Mouse (Mus musculus) bone marrow, adult 2 months (tissue): Measurements from ENCODE around the gene Myh9. TPM values are rescaled to one million over a fixed set of nuclear protein-coding genes. Genes with fewer than 3 reads are reported as not detected.

Experiments
- H3K27ac ChIP-seq: fragments of 200-500 bp; 2 replicates; pipeline ENCODE4 v1.5.1; 2012; ENCODE audit warnings: low read depth, mild to moderate bottlenecking, control low read depth, inconsistent platforms, low read length; ENCODE audit not compliant: control insufficient read depth, poor library complexity, insufficient read depth
- H3K4me1 ChIP-seq: fragments of 200-500 bp; 2 replicates; pipeline ENCODE4 v1.6.1; 2011; ENCODE audit warnings: low read length; ENCODE audit not compliant: control insufficient read depth, insufficient read depth
- H3K4me3 ChIP-seq: fragments of 200-500 bp; replicated peaks from 2 replicates; pipeline ENCODE3; 2011; ENCODE audit warnings: mild to moderate bottlenecking, low read depth, low read length, control low read depth; ENCODE audit not compliant: control insufficient read depth
- CTCF ChIP-seq: fragments of 200-500 bp; IDR thresholded peaks from 2 replicates; pipeline ENCODE4 v1.5.1; 2011; ENCODE audit warnings: low read length, control low read depth; ENCODE audit not compliant: control insufficient read depth, insufficient read depth
- POLR2A ChIP-seq: fragments of 200-500 bp; IDR thresholded peaks from 2 replicates; pipeline ENCODE4 v1.6.1; 2011; ENCODE audit warnings: low read depth, mild to moderate bottlenecking, control low read depth, low read length, borderline replicate concordance; ENCODE audit not compliant: control insufficient read depth
- WGBS: fragments of 180-500 bp; shearing (Covaris S2); methylation state at CpG from one replicate; pipeline ENCODE4 v1.1.7; 2018; 5-methylcytosine and 5-hydroxymethylcytosine counted together
- polyA plus RNA-seq: library from polyadenylated mRNA; stranded (reverse); fragments of >200 nt; gene quantifications from 2 replicates; pipeline ENCODE4 v1.2.4, GENCODE M21; 2011; ENCODE audit warnings: low replicate concordance; ENCODE audit not compliant: missing spikeins, insufficient read depth, insufficient read length

The Myh9 gene
- polyA plus RNA-seq, 1 experiment = 399 TPM

GRCm38 (mm10) chr15:77862991-77863972, 21.3 kb upstream of the Myh9 start:
- Histone ChIP-seq H3K4me3 (no peak overlapping the region), H3K27ac (no peak overlapping the region), H3K4me1 (no peaks in the 10 kb centered on the region)
- TF ChIP-seq CTCF (no peak), POLR2A (no peak)
- WGBS = 76% methylated on average over 22 of the region's 22 CpGs

GRCm38 (mm10) chr15:77860081-77860665, 18.2 kb upstream of the Myh9 start:
- TF ChIP-seq CTCF = no peak
- no peak for TF ChIP-seq POLR2A
- Histone ChIP-seq H3K4me3 (no peak overlapping the region), H3K4me1 (peaks cover 6% of the 10 kb centered on the region; the same call in 1 of the 2 replicates), H3K27ac (no peak overlapping the region)
- 48% methylated on average over 1 of the region's 1 CpGs for WGBS

GRCm38 (mm10) chr15:77857662-77858156, 15.7 kb upstream of the Myh9 start:
- H3K4me3 ChIP-seq = peak overlapping the region; percentile 56
- peak overlapping the region; percentile 3; the same call in 1 of the 2 replicates for H3K27ac ChIP-seq
- WGBS = 28% methylated on average over 28 of the region's 28 CpGs

GRCm38 (mm10) chr15:77856541-77856940, 14.6 kb upstream of the Myh9 start:
- 32% methylated on average over 5 of the region's 5 CpGs for WGBS
- TF ChIP-seq POLR2A = no peak
- no peak for TF ChIP-seq CTCF
- no peak overlapping the region for H3K4me3 ChIP-seq
- peak overlapping the region; percentile 9; the same call in 1 of the 2 replicates for H3K27ac ChIP-seq
- peaks cover 11% of the 10 kb centered on the region for H3K4me1 ChIP-seq

More at GRCm38 (mm10) chr15:77857662-77858156, 15.7 kb upstream of the Myh9 start:
- peaks cover 11% of the 10 kb centered on the region for H3K4me1 ChIP-seq
- peak; percentile 48; the same call in 1 of the 2 replicates for TF ChIP-seq POLR2A
- no peak for TF ChIP-seq CTCF

DNA sequence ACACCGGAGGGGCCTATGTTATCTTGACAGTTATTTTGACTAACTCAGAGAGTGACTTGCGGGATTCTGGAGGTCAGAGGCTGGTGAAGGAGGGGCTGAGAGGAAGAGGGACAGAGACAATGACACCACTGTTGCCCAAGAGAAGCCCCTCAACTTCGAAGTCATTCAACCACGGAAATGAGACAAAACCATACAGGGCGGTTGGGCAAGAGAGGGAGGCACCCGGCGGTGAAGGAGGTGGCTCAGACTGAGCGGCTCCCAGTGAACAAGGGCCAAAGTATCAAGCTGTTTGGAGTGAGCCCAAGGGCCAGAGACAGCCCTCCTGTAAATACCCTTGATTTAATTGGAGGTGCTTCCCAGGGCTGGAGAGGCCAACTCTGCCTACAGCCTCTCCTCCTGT, 13.3 kb upstream of the Myh9 start:
- peaks cover 11% of the 10 kb centered on the region for H3K4me1 ChIP-seq
- TF ChIP-seq CTCF (no peak), POLR2A (peak; percentile 39; the same call in 1 of the 2 replicates)
- peak overlapping the region; percentile 96 for H3K27ac ChIP-seq
- 4% methylated on average over 8 of the region's 8 CpGs for WGBS
- H3K4me3 ChIP-seq = no peak overlapping the region

DNA sequence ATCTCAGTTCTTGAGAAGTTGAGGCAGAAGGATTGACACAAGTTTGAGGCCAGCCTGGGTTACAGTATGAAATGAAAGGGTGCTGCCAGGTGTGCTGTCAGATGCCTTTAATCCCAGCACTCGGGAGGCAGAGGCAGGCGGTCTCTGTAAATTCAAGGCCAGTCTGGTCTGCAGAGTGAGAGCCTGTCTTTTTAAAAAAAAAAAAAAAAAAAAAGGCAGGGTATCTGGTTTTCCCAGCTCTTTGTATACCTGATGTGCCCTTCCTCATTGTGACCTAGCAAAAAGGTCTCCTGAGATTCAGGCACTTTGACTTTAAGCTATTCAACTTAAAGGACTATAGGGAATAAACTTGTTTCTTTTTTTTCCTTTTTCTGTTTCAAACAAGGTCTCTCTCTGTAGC, 10.0 kb upstream of the Myh9 start:
- Histone ChIP-seq H3K27ac (no peak overlapping the region), H3K4me3 (no peak overlapping the region), H3K4me1 (peaks cover 21% of the 10 kb centered on the region)
- 88% methylated on average over 2 of the region's 2 CpGs for WGBS
- no peak for TF ChIP-seq POLR2A
- no peak for TF ChIP-seq CTCF

- Histone ChIP-seq H3K27ac (peak overlapping the region; percentile 9), H3K4me3 (no peak overlapping the region), H3K4me1 (peaks cover 21% of the 10 kb centered on the region)
- TF ChIP-seq POLR2A (no peak), CTCF (no peak)
- 2% methylated on average over 3 of the region's 3 CpGs for WGBS
Measured at GRCm38 (mm10) chr15:77851136-77851535, 9.2 kb upstream of the Myh9 start.

DNA sequence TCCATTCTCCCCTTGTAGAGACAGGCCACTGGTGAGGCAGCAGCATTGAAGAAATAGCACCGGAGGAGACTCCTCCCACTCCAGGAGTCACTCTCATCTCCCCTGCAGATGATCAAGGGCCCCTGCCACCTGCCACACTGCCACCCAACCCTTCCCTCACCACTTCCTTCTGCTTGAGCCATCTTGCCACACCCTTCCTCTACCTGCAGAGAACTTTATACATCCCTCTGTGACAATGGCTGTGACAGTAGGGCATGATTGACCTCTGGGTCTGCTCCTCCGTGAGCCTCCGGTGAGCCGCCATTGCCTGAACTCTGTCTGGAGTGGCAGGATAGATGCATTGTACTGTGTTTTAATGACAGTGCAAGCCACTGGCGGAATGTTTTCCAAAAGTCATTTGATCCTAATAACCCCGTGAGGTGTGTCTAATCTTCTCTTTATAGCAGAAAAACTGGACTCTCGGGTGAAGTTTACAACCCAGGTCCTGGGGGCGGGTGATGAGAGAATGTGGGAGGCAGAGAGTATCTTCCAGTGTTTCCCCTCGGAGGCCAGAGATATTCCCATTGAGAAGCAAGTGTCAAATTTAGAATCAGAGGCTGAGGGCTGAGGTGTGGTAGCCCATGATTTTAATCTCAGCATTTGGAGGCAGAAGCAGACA, 7.7 kb upstream of the Myh9 start:
- WGBS = 60% methylated on average over 9 of the region's 9 CpGs
- Histone ChIP-seq H3K4me1 (peaks cover 23% of the 10 kb centered on the region), H3K27ac (peak overlapping the region; percentile 89), H3K4me3 (no peak overlapping the region)
- TF ChIP-seq POLR2A = no peak
- no peak for TF ChIP-seq CTCF
